Mouse (Mus musculus) bone marrow macrophage, adult 2 months (primary cell): ENCODE results near the gene Tex21.

ENCODE experiments used
- CTCF ChIP-seq: IDR thresholded peaks from 2 replicates; pipeline ENCODE4 v1.5.1; 2012; ENCODE audit warnings: low read depth, mild to moderate bottlenecking, low read length, moderate library complexity
- POLR2A ChIP-seq: IDR thresholded peaks from 2 replicates; pipeline ENCODE4 v1.6.1; 2012; ENCODE audit warnings: mild to moderate bottlenecking, low read depth, low read length, borderline replicate concordance

DNA sequence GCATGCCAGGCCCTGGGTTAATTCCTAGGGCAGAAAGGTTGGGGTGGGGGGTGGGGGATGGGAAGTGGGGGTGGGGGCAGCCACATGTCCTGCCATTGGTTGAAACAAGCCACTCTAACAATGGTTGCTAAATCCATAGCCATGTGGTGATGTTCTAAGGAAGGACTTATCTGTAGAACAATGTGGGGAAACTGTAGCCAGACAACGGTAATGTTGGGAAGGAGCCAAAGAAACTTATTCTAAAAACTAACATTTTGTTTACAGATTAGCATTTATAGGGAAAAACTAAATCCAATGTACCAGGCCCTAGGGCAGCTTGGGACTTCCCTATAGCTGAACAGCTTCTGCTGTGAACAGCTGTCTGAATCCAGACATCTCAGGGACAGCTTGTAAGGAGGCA is 6.5 kb upstream of the Tex21 start:
- TF ChIP-seq CTCF (no peak), POLR2A (no peak)
